Mouse (Mus musculus): ENCODE data around the gene Parg. TPM values are rescaled to one million over a fixed set of nuclear protein-coding genes. Genes with fewer than 3 reads are reported as not detected.
A peak's percentile ranks its signal among the peaks of the same experiment; 100 is the strongest.

Gene Parg
- polyA plus RNA-seq (2015; fragmentation: Nextera tagmentation; extraction: Ambion mirVana), result 7.0 and 7.4 TPM in 2 replicates

DNA sequence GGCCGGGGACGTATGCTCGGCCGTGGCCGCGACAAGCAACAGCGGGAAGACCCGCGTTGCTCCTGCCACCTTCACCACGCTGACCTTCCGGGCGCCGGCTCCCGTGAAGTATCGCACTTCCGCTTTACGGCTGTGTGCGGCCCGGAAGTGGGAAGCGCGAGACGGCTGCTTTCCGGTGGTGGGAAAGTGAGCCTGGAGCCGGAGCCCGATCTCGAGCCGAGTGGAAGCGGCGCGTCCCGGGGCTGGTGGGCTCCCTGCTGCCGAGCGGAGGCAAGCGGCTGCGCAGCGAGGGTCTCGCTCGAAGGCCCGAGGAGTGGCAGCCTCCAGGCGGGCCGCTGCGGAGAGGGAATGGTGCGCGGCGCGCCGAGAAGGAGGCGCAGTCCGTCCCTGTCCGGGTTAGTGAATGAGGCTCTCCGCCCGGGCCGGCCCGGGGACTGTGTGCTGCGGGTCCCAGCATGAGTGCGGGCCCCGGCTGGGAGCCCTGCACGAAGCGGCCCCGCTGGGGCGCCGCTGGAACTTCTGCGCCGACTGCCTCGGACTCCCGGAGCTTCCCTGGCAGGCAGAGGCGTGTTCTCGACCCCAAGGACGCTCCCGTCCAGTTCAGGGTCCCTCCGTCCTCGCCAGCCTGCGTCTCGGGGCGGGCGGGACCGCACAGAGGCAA is at the start of gene Parg, which contains the start of gene Timm23:
Parg (plus strand) TSS at position 159 of the 661 bp plus-strand sequence.
Timm23 (minus strand) TSS at position 108 of the 661 bp plus-strand sequence.
- WGBS (ENCODE audit: insufficient replicate concordance), result 1% methylated on average over 69 of the region's 77 CpGs
- TF ChIP-seq CTCF (IDR thresholded peaks at IDR 0.05; ENCODE audit: low read depth) (no peak), EP300 (IDR thresholded peaks at IDR 0.05; ENCODE audit: low read depth) (no peak)
- H3K27ac ChIP-seq (ENCODE audit: low read depth), result peak within 1 kb of the TSS; percentile 78
- H3K4me1 ChIP-seq (ENCODE audit: insufficient read depth), result peaks cover 18% of the 10 kb centered on the region
- DNase-seq, result peak; percentile 91
- H3K4me3 ChIP-seq (ENCODE audit: low read depth, low read length), result peak within 1 kb of the TSS; percentile 90
- ATAC-seq, result peak; percentile 97
- peak within 1 kb of the TSS; percentile 85 for H3K4me2 ChIP-seq (ENCODE audit: low read depth, low read length)
- no peaks in the 10 kb centered on the region for H3K27me3 ChIP-seq (ENCODE audit: insufficient read depth, low read length)
- no peaks in the 10 kb centered on the region for H3K9me3 ChIP-seq (ENCODE audit: low read length)
- H3K9ac ChIP-seq (replicated peaks), result peak within 1 kb of the TSS; percentile 95
- peaks cover 24% of the 10 kb centered on the region for H3K36me3 ChIP-seq (replicated peaks; ENCODE audit: insufficient read depth, low read length)

DNA sequence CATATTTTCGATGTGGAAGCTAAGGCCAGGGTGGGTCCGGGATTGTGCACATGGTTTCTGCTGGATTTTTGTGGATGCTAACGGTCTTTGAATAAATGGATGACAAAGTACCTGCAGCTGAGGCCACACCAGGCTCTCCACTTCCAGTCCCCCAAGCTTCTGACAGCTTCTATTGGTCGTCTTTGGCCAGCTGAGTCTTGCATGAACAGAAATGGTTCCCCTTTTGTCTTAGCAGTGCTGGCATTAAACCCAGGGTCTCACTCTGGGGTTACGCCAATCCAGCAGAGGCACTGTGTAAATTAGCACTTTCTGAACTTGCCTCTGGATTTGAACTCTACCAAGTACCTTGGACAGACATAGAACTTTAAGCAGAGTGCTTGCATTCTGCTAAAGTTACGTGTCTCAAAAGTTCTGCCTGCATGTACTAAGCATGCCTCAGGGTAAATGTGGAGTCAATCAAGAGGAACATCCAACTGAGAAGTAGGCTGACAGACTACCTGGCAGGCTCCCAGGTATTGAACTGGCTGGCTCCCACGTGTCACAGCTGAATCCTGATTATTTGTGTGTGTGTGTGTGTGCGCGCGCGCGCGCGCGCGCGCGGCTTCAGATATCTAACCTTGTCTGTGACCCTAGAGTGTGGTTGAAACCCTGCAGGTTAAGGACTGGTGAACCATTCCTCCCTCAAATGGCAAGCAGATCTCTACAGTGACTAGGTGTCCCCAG is 49.3 kb upstream of the Parg start:
- no peak overlapping the region for H3K27ac ChIP-seq (ENCODE audit: low read depth)
- TF ChIP-seq CTCF (IDR thresholded peaks at IDR 0.05; ENCODE audit: low read depth) (no peak), EP300 (IDR thresholded peaks at IDR 0.05; ENCODE audit: low read depth) (no peak)
- 70% methylated on average over 18 of the region's 18 CpGs for WGBS (ENCODE audit: insufficient replicate concordance)
- DNase-seq (peak; percentile 78), ATAC-seq (peak; percentile 81)
- no peaks in the 10 kb centered on the region for H3K27me3 ChIP-seq (ENCODE audit: insufficient read depth, low read length)
- H3K9me3 ChIP-seq (ENCODE audit: low read length), result peaks cover 6% of the 10 kb centered on the region
- H3K4me3 ChIP-seq (ENCODE audit: low read depth, low read length), result no peak overlapping the region
- H3K4me1 ChIP-seq (ENCODE audit: insufficient read depth), result peaks cover 10% of the 10 kb centered on the region
- no peak overlapping the region for H3K4me2 ChIP-seq (ENCODE audit: low read depth, low read length)
- no peaks in the 10 kb centered on the region for H3K36me3 ChIP-seq (replicated peaks; ENCODE audit: insufficient read depth, low read length)
- no peak overlapping the region for H3K9ac ChIP-seq (replicated peaks)

DNA sequence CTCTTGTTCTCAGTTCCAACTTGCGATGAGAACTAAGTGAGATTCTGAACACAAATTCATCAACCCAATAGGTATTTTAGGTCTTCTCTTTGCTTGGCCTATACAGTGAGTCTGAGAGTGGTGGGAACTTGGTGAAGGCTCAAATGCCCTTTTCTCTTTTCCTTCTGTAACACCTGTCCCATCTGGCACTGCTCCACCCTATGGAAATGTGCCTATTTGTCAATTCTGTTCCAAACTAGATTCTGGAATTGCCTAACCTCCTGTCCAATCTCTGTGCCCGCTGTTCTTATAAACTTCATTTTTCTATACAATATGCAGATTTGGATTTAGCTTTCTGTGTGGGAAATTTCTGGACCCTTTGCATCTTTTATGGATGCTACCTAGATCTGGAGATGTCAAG is 48.6 kb upstream of the Parg start:
- TF ChIP-seq CTCF (IDR thresholded peaks at IDR 0.05; ENCODE audit: low read depth) (no peak), EP300 (IDR thresholded peaks at IDR 0.05; ENCODE audit: low read depth) (no peak)
- H3K27me3 ChIP-seq (ENCODE audit: insufficient read depth, low read length), result no peaks in the 10 kb centered on the region
- H3K9me3 ChIP-seq (ENCODE audit: low read length), result 0 out of 2 replicates have a peak, but pooled peaks cover under 1% of the 10 kb centered on the region
- no peak overlapping the region for H3K4me2 ChIP-seq (ENCODE audit: low read depth, low read length)
- H3K27ac ChIP-seq (ENCODE audit: low read depth), result no peak overlapping the region
- DNase-seq (no peak), ATAC-seq (peak; percentile 18; the same call in 1 of the 2 replicates)
- H3K9ac ChIP-seq (replicated peaks), result no peak overlapping the region
- 91% methylated on average over 2 of the region's 2 CpGs for WGBS (ENCODE audit: insufficient replicate concordance)
- no peaks in the 10 kb centered on the region for H3K36me3 ChIP-seq (replicated peaks; ENCODE audit: insufficient read depth, low read length)
- peaks cover 10% of the 10 kb centered on the region for H3K4me1 ChIP-seq (ENCODE audit: insufficient read depth)
- H3K4me3 ChIP-seq (ENCODE audit: low read depth, low read length), result no peak overlapping the region

DNA sequence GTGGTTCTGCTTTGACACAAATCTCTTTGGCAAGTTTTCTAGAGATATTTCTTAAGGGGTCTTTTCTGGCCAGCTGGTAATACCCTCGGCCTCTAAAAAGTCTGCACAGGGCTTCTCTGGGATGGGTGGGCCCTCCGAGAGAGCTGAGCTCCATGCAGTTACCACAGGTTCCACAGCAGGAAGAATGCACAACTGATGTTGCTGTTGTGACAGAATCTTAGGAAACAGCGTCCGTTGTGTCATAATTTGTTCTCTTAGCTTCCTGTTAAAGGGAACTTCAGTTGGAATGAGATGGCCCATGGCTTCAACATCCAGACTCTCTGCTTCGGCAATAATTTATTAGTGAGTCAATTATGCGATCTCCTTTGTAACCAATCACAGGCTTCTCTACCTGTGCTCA is 47.0 kb upstream of the Parg start:
- DNase-seq (no peak), ATAC-seq (no peak)
- Histone ChIP-seq H3K4me3 (ENCODE audit: low read depth, low read length) (no peak overlapping the region), H3K4me1 (ENCODE audit: insufficient read depth) (peaks cover 16% of the 10 kb centered on the region), H3K9me3 (ENCODE audit: low read length) (no peaks in the 10 kb centered on the region), H3K9ac (replicated peaks) (no peak overlapping the region), H3K4me2 (ENCODE audit: low read depth, low read length) (no peak overlapping the region), H3K27ac (ENCODE audit: low read depth) (peak overlapping the region; percentile 64; the same call in 1 of the 2 replicates), H3K27me3 (ENCODE audit: insufficient read depth, low read length) (no peaks in the 10 kb centered on the region), H3K36me3 (replicated peaks; ENCODE audit: insufficient read depth, low read length) (no peaks in the 10 kb centered on the region)
- WGBS (ENCODE audit: insufficient replicate concordance), result 68% methylated on average over 6 of the region's 6 CpGs
- 0 out of 2 replicates have a peak, but pooled peaks have one; percentile 12 for TF ChIP-seq EP300 (IDR thresholded peaks at IDR 0.05; ENCODE audit: low read depth)
- no peak for TF ChIP-seq CTCF (IDR thresholded peaks at IDR 0.05; ENCODE audit: low read depth)

DNA sequence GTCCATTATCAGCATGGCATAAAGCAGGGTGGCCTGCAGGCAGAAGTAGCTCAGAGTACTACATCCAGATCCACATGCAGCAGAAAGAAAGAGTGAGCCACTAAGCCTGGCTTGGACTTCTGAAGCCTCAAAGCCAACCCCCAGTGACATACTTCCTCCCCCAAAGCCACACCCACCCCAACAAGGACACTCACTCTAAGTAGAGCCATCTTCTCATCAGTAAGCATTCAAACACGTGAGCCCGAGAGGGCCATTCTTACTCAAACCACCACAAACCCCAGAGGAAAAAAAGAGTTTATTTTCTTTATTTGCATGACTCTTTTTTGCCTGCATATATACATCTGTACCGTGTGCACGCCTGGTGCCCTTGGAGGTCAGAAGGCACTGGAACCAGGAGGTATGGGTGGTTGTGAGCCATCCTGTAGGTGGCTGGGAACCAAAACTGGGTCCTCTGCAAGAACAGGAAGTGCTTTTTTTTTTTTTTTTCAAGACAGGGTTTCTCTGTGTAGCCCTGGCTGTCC is 42.5 kb upstream of the Parg start:
- H3K9ac ChIP-seq (replicated peaks), result peak overlapping the region; percentile 99; the same call in 1 of the 2 replicates
- peak; percentile 18 for ATAC-seq
- peak overlapping the region; percentile 99 for H3K27ac ChIP-seq (ENCODE audit: low read depth)

More for the DNA sequence above, 42.5 kb upstream of the Parg start:
- TF ChIP-seq EP300 (IDR thresholded peaks at IDR 0.05; ENCODE audit: low read depth) (no peak), CTCF (IDR thresholded peaks at IDR 0.05; ENCODE audit: low read depth) (no peak)
- WGBS (ENCODE audit: insufficient replicate concordance), result 23% methylated on average over 4 of the region's 4 CpGs
- Histone ChIP-seq H3K36me3 (replicated peaks; ENCODE audit: insufficient read depth, low read length) (0 out of 2 replicates have a peak, but pooled peaks cover 3% of the 10 kb centered on the region), H3K4me1 (ENCODE audit: insufficient read depth) (peaks cover 38% of the 10 kb centered on the region), H3K27me3 (ENCODE audit: insufficient read depth, low read length) (no peaks in the 10 kb centered on the region), H3K9me3 (ENCODE audit: low read length) (no peaks in the 10 kb centered on the region), H3K4me3 (ENCODE audit: low read depth, low read length) (peak overlapping the region; percentile 89), H3K4me2 (ENCODE audit: low read depth, low read length) (peak overlapping the region; percentile 79)
- DNase-seq, result no peak

Data from liver, postnatal 0 days (tissue).